Mouse (Mus musculus) A20 (cell line): ENCODE results near the gene Ahnak.
"Not testable (repeated sequence)": the region's sequence is repeated elsewhere in the genome, so short reads cannot be mapped to it uniquely, and the experiment has no call there.

Experiments
- DNase-seq: peaks from one replicate; pipeline ENCODE4 v3.0.0-alpha.2; 2011; ENCODE audit warnings: low read depth, low spot score

The Ahnak gene

GRCm38 (mm10) chr19:8994813-8995607, 5.9 kb downstream of the Ahnak start:
- DNase-seq, result no peak

- no peak for DNase-seq
Measured at GRCm38 (mm10) chr19:8996601-8997000, 7.5 kb downstream of the Ahnak start.

- no peak for DNase-seq
Measured at GRCm38 (mm10) chr19:8997546-8997945, 8.5 kb downstream of the Ahnak start.

GRCm38 (mm10) chr19:8998546-8998945, 9.5 kb downstream of the Ahnak start:
- DNase-seq, result no peak

- DNase-seq, result no peak
Measured at GRCm38 (mm10) chr19:8999223-8999622, 10.1 kb downstream of the Ahnak start.

- not testable (repeated sequence) for DNase-seq
Measured at GRCm38 (mm10) chr19:9006915-9007314, 17.8 kb downstream of the Ahnak start.

- DNase-seq, result no peak
Measured at GRCm38 (mm10) chr19:9019298-9019697, 30.2 kb downstream of the Ahnak start.

GRCm38 (mm10) chr19:9023021-9023778, 34.1 kb downstream of the Ahnak start:
- DNase-seq, result peak; percentile 78

- no peak for DNase-seq
Measured at GRCm38 (mm10) chr19:9025562-9026257, 36.6 kb downstream of the Ahnak start.

- no peak for DNase-seq
Measured at GRCm38 (mm10) chr19:9026634-9027033, 37.5 kb downstream of the Ahnak start.

- no peak for DNase-seq
Measured at GRCm38 (mm10) chr19:9027795-9028194, 38.7 kb downstream of the Ahnak start.

GRCm38 (mm10) chr19:9028375-9028774, 39.3 kb downstream of the Ahnak start:
- DNase-seq, result no peak

- DNase-seq, result no peak
Measured at GRCm38 (mm10) chr19:9029640-9030262, 40.7 kb downstream of the Ahnak start.

GRCm38 (mm10) chr19:9032502-9033129, 43.5 kb downstream of the Ahnak start:
- no peak for DNase-seq

GRCm38 (mm10) chr19:9033412-9034340, 44.6 kb downstream of the Ahnak start:
- DNase-seq, result no peak

GRCm38 (mm10) chr19:9034480-9034879, 45.4 kb downstream of the Ahnak start:
- DNase-seq, result no peak

- DNase-seq, result no peak
Measured at GRCm38 (mm10) chr19:9035101-9035500, 46.0 kb downstream of the Ahnak start.

GRCm38 (mm10) chr19:9038136-9038535, 49.1 kb downstream of the Ahnak start:
- DNase-seq, result no peak

- DNase-seq, result no peak
Measured at GRCm38 (mm10) chr19:9039266-9039665, 50.2 kb downstream of the Ahnak start.

GRCm38 (mm10) chr19:9039928-9040327, 50.8 kb downstream of the Ahnak start:
- peak; percentile 37 for DNase-seq
